Comparison of ENCODE assay signal across 8 mouse cellular contexts in the genomic region with DNA sequence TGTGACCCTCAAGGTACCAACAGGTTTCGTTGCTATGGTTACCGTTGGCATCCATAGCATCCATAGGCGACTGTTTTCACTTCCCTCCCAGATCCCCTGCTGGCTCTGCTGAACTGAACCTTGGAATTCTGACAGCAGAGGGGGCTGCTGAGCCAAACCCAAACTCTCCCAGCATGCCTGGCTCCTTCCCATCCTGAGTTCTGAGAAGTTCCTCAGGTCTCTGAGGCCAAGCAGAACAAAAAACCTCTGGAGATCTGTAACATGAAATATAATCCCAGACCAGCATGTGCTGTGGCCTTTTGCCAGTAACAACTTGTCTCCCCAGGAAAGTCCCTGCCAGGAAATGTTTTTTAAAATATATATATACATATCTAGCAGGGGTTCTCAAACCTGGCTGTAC. TPM values are rescaled to one million over a fixed set of nuclear protein-coding genes. Genes with fewer than 3 reads are reported as not detected.
DNase-seq lines count a peak whose midpoint lies in the region; ATAC-seq and TF ChIP-seq lines count a peak whose summit lies in the region.

No protein-coding gene starts in this region.

- DNase-seq in heart, adult 11 months = peak; percentile 96
- DNase-seq in c-Kit-positive CD71-negative TER-119-negative erythroid progenitor cells, embryonic 14.5 days (ENCODE audit: low read depth) = peak; percentile 60
- peak; percentile 69 for DNase-seq in gastrocnemius, postnatal 14 days
- DNase-seq in limb, embryonic 14.5 days (ENCODE audit: low spot score) = peak; percentile 81
- DNase-seq in ovary, adult 18-20 months (ENCODE audit: low spot score) = peak; percentile 28
- peak; percentile 46 for DNase-seq in thymus, postnatal 0 days (ENCODE audit: low spot score)

- H3K27me3 ChIP-seq in heart, embryonic 12.5 days (replicated peaks) = no peaks in the 10 kb centered on the region
- H3K27me3 ChIP-seq in kidney, embryonic 14.5 days (ENCODE audit: control insufficient read depth, insufficient read depth, low read length) = 0 out of 2 replicates have a peak, but pooled peaks cover 2% of the 10 kb centered on the region
- no peaks in the 10 kb centered on the region for H3K27me3 ChIP-seq in limb, embryonic 14.5 days (ENCODE audit: control insufficient read depth, insufficient read depth, low read length)

- peaks cover 15% of the 10 kb centered on the region for H3K4me1 ChIP-seq in heart, embryonic 12.5 days (replicated peaks)
- no peaks in the 10 kb centered on the region; the same call in 1 of the 2 replicates for H3K4me1 ChIP-seq in kidney, embryonic 14.5 days (ENCODE audit: control insufficient read depth, insufficient read depth, low read length)
- peaks cover 15% of the 10 kb centered on the region for H3K4me1 ChIP-seq in limb, embryonic 14.5 days (ENCODE audit: control insufficient read depth, insufficient read depth, low read length)

- no peaks in the 10 kb centered on the region for H3K9me3 ChIP-seq in heart, embryonic 12.5 days (replicated peaks)
- no peaks in the 10 kb centered on the region for H3K9me3 ChIP-seq in kidney, embryonic 14.5 days (ENCODE audit: control insufficient read depth, low read length)
- H3K9me3 ChIP-seq in limb, embryonic 14.5 days (ENCODE audit: control insufficient read depth, low read length) = no peaks in the 10 kb centered on the region

- no peak for TF ChIP-seq POLR2A in limb, embryonic 14.5 days (IDR thresholded peaks at IDR 0.05; ENCODE audit: borderline replicate concordance, extremely low read depth, insufficient read depth, insufficient read length)

- no peak overlapping the region for H3K4me3 ChIP-seq in heart, embryonic 12.5 days
- no peak overlapping the region for H3K4me3 ChIP-seq in kidney, embryonic 14.5 days (ENCODE audit: low read length)
- no peak overlapping the region for H3K4me3 ChIP-seq in limb, embryonic 14.5 days (replicated peaks; ENCODE audit: low read length)

- no peak overlapping the region for H3K27ac ChIP-seq in heart, embryonic 12.5 days (ENCODE audit: poor library complexity, severe bottlenecking)
- H3K27ac ChIP-seq in kidney, embryonic 14.5 days (ENCODE audit: low read depth, low read length) = no peak overlapping the region
- H3K27ac ChIP-seq in limb, embryonic 14.5 days (replicated peaks; ENCODE audit: low read depth, low read length) = no peak overlapping the region

- no peaks in the 10 kb centered on the region for H3K36me3 ChIP-seq in heart, embryonic 12.5 days
- no peaks in the 10 kb centered on the region for H3K36me3 ChIP-seq in kidney, embryonic 14.5 days (ENCODE audit: control insufficient read depth, insufficient read depth, low read length)
- no peaks in the 10 kb centered on the region for H3K36me3 ChIP-seq in limb, embryonic 14.5 days (ENCODE audit: control insufficient read depth, insufficient read depth, low read length)

- no peak overlapping the region for H3K9ac ChIP-seq in heart, embryonic 12.5 days
- no peak overlapping the region for H3K9ac ChIP-seq in kidney, embryonic 14.5 days (ENCODE audit: low read depth, low read length)
- no peak overlapping the region for H3K9ac ChIP-seq in limb, embryonic 14.5 days (ENCODE audit: low read depth, low read length, severe bottlenecking)

- intact Hi-C loops in gastrocnemius, postnatal 14 days (cut with DNase I; ENCODE audit: low total_unique reads) = loop anchor here (10.0 kb wide), 1 partner anchor 79 kb away; no protein-coding TSS in a partner anchor

- no peak overlapping the region for H3K4me2 ChIP-seq in heart, embryonic 12.5 days
- H3K4me2 ChIP-seq in kidney, embryonic 14.5 days (replicated peaks; ENCODE audit: low read depth, low read length) = no peak overlapping the region
- H3K4me2 ChIP-seq in limb, embryonic 14.5 days (replicated peaks; ENCODE audit: low read depth, low read length, severe bottlenecking) = no peak overlapping the region

- 10% methylated on average over 3 of the region's 3 CpGs for WGBS in heart, embryonic 12.5 days
- 8% methylated on average over 3 of the region's 3 CpGs for WGBS in kidney, embryonic 14.5 days
- 17% methylated on average over 3 of the region's 3 CpGs for WGBS in limb, embryonic 14.5 days

- no peak for ATAC-seq in heart, embryonic 12.5 days (ENCODE audit: insufficient number of reproducible peaks, low FRiP score)
- ATAC-seq in kidney, embryonic 14.5 days (ENCODE audit: low FRiP score, low TSS enrichment) = peak; percentile 63
- peak; percentile 52; the same call in 1 of the 2 replicates for ATAC-seq in limb, embryonic 14.5 days (ENCODE audit: low FRiP score, low read depth)

RNA-seq across cellular contexts. Expression of a gene that starts 56.1 kb away (rescaled TPM):
- 80.2 and 80.8 TPM in 2 replicates for polyA plus RNA-seq in heart, embryonic 12.5 days (2016; fragmentation: Nextera tagmentation; extraction: Ambion mirVana)
- 10 to 100 TPM; 32.4 to 37.7 TPM for total RNA-seq in gastrocnemius, postnatal 14 days (2021)
- 58.1 and 86.3 TPM in 2 replicates for polyA plus RNA-seq in kidney, embryonic 14.5 days (2014; fragmentation: Nextera tagmentation; extraction: Ambion mirVana)
- 99.8 and 102 TPM in 2 replicates for polyA plus RNA-seq in limb, embryonic 14.5 days (2012; rRNA removed)
- 77.3 and 81.3 TPM in 2 replicates for polyA plus RNA-seq in limb, embryonic 14.5 days (2014; fragmentation: Nextera tagmentation; extraction: Ambion mirVana)
- 60.0 and 68.2 TPM in 2 replicates for polyA plus RNA-seq in thymus, postnatal 0 days (2015; fragmentation: Nextera tagmentation; extraction: Ambion mirVana)

Comparison
In these comparisons a context has a peak if more than half of its experiments do, and no peak if none do; other contexts are left out.
1. DNase-seq: peak in every context shown above with its lines; median percentile 96 in heart, adult 11 months; 81 in limb, embryonic 14.5 days; 69 in gastrocnemius, postnatal 14 days; 60 in c-Kit-positive CD71-negative TER-119-negative erythroid progenitor cells, embryonic 14.5 days; 46 in thymus, postnatal 0 days; 28 in ovary, adult 18-20 months.